Mouse (Mus musculus) T-helper 1 cell (primary cell): ENCODE measurements around the gene Pex19.

ENCODE experiments used
- in situ Hi-C: fragments of 300-600 bp; cut with MboI, MseI; formaldehyde crosslinking; loops from one replicate; pipeline ENCODE4 v1.15.1; 2025; ENCODE audit warnings: high pct_unique_total_duplicates

Pex19 gene

DNA sequence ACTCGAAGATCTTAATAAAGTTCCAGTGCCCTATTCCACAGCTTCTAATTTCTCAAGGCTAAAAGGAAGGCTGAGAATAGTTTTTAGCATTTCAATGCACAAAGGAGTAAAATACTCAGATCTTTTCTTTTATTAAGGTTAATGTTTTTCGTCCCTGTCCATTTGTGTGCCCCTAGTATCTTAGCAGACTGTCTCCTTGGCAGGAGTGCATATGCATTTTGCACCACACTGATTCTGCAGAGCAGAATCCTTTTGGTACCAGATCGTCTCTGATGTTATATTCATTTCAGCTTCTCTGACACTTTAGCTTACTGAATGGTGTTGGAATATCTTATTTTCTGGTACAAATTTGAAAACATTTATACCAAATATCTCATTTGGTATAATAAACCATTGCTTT lies 55.2 kb downstream of the Pex19 start:
- in situ Hi-C loops: no loop called here

DNA sequence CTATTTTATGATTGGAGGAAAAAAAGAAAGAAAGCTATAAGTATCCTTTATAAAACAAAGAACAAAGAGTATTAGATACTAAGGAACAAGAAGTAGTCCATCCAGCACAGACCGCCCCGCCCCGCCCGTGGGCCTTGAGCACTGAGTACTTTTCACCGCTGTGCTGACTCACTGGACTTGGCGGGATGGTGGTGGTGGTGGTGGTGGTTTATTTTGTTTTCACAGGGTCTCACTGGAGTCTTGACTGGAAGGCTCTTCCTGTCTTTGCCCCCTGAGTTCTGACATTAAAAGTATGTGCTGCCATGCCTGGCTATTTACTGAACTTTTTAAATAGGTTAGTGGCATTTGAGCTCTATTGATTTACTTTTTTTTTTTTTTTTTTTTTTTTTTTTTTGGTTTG lies 56.5 kb downstream of the Pex19 start:
- in situ Hi-C loops: no loop called here

DNA sequence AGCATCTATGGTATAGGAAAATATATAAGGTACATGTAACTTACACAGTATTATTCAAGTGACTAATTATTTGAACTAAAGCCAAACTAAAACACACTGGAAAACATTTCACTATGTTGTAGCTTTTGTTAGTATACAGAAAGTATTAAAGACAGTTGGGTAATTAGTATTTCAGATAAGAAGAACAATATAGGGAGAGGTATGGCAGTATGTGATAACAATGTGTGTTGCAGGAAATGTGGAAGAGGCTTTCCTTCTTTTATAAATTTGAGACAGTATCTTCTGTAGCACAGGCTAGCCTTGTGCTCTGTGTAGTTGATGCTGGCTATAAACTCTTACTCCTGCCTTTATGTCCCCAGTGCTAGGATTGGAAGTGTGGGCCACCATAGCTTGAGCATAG lies 57.4 kb downstream of the Pex19 start:
- in situ Hi-C loops: no loop called here
